Comparison of ENCODE assay signal across 29 mouse cellular contexts in the genomic region with DNA sequence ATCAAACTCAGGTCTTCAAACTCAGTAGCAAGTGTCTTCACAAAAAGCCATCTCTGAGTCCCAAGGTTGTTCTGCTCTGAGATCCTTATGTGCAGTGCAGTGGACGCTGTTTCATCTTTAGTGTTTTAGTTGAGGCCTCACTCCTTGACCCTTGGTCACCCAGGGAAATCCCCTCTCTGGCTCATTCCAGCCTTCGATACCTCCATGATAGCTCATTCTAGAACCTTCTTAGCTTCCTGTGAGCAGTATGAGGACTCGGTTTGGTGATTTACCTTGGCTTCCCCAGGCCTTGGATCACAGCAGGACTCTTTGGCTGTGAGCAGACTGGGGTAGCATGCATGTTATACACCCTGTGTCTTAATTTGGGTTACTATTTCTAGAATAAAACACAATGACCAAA. TPM values are rescaled to one million over a fixed set of nuclear protein-coding genes. Genes with fewer than 3 reads are reported as not detected.
"Had no signal": no experiment of that assay in that cellular context is flagged by ENCODE, and none has a peak within 500 bp of the region (broad histone marks: within the 10 kb centered on the region; RNA-seq: fewer than 3 reads in every experiment).

No protein-coding gene starts in this region.

- H3K36me3 ChIP-seq: heart, embryonic 12.5 days; heart, embryonic 13.5 days; heart, embryonic 15.5 days; hindbrain, embryonic 10.5 days; hindbrain, embryonic 12.5 days; hindbrain, embryonic 13.5 days; hindbrain, embryonic 15.5 days; intestine, embryonic 15.5 days; kidney, embryonic 15.5 days had no signal

- H3K27ac ChIP-seq: heart, embryonic 13.5 days; hindbrain, embryonic 13.5 days; hindbrain, embryonic 14.5 days; hindbrain, embryonic 15.5 days; hindbrain, postnatal 0 days; intestine, embryonic 15.5 days; kidney, embryonic 15.5 days; kidney, postnatal 0 days; layer of hippocampus, adult 2 months; left cerebral cortex, adult 2 months had no signal

- H3K4me3 ChIP-seq: heart, embryonic 12.5 days; heart, embryonic 13.5 days; heart, embryonic 15.5 days; hindbrain, embryonic 10.5 days; hindbrain, embryonic 12.5 days; hindbrain, embryonic 13.5 days; hindbrain, embryonic 15.5 days; intestine, embryonic 15.5 days; kidney, embryonic 15.5 days; layer of hippocampus, adult 2 months; left cerebral cortex, adult 2 months had no signal

- H3K9ac ChIP-seq: heart, embryonic 12.5 days; heart, embryonic 13.5 days; heart, embryonic 15.5 days; hindbrain, embryonic 12.5 days; hindbrain, embryonic 13.5 days; hindbrain, embryonic 14.5 days; hindbrain, embryonic 15.5 days; intestine, embryonic 15.5 days; kidney, embryonic 15.5 days had no signal

- H3K9me3 ChIP-seq: heart, embryonic 12.5 days; heart, embryonic 13.5 days; heart, embryonic 15.5 days; hindbrain, embryonic 10.5 days; hindbrain, embryonic 12.5 days; hindbrain, embryonic 13.5 days; hindbrain, embryonic 15.5 days; intestine, embryonic 15.5 days; kidney, embryonic 15.5 days had no signal

- DNase-seq: heart, postnatal 14 days; kidney, adult 11 months; kidney, adult 18-20 months; kidney, adult 2 months; kidney, adult 8-10 months; kidney, adult 9 months; kidney, postnatal 14 days; kidney, postnatal 25 days; kidney, postnatal 36 days; kidney, postnatal 4 days; layer of hippocampus, adult 9-11 months; layer of hippocampus, postnatal 36 days had no signal

- H3K27me3 ChIP-seq: hindbrain, embryonic 12.5 days; intestine, embryonic 15.5 days; kidney, embryonic 15.5 days had no signal

- H3K4me2 ChIP-seq: heart, embryonic 11.5 days; heart, embryonic 12.5 days; heart, embryonic 13.5 days; heart, embryonic 15.5 days; hindbrain, embryonic 12.5 days; hindbrain, embryonic 13.5 days; hindbrain, embryonic 14.5 days; hindbrain, embryonic 15.5 days; intestine, embryonic 15.5 days; kidney, embryonic 15.5 days had no signal

RNA-seq across cellular contexts. Expression of a gene that starts 1.6 kb away (rescaled TPM):
- polyA plus RNA-seq: inflammation-experienced regulatory T-cells, adult 6 months; intestine, embryonic 16.5 days had no signal
